8 mouse cellular contexts compared by ENCODE assay signal in the genomic region with DNA sequence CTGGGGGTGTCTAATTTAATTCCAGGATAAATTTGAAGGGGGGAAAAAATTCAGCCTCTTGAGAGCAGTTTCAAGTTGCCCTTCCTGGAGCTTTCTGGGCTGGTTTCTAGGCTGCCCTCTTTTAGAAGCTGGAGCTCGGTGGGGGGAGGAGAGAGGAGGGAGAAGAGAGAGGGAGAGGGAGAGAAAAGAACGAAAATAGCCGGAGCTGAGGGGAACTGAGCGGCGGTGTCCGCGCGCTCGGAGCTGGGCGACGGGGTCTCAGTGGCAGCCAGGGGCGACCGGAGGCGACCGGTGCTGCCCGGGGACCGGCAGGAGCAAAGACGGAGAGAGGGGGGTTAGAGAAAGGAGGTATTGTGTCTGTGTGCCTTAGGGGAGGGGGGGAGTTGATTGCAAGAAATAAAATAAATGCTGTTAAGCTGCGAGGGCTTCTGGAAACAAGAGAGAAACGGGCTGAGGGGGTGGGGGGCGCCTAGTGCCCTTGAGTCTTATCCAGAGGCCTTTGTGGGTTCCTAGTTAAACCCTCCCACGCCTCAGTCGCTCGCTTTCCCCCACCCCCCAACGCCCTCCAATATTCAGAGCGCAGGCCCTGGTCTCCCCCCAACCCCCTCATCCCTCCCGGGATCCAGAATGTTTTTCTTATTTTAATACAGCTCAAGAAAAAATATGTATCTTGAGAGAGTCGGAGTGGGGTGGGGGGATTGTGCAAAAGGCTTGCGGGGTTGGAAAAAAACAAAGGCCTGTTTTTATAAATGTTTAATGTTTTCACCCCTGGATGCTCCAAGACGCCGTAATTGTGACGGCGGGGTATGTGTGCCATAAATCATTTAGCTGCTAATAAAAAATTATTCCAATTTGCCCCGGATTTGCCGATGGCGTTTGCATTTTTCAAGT. TPM values are rescaled to one million over a fixed set of nuclear protein-coding genes. Genes with fewer than 3 reads are reported as not detected.
DNase-seq lines count a peak whose midpoint lies in the region; ATAC-seq and TF ChIP-seq lines count a peak whose summit lies in the region.

No protein-coding gene starts in this region.

- peak overlapping the region; percentile 100 for H3K27ac ChIP-seq in embryonic facial prominence, embryonic 12.5 days
- H3K27ac ChIP-seq in heart, embryonic 10.5 days, result peak overlapping the region; percentile 100
- H3K27ac ChIP-seq in limb, embryonic 14.5 days (replicated peaks; ENCODE audit: low read depth, low read length), result peak overlapping the region; percentile 100
- H3K27ac ChIP-seq in midbrain, postnatal 0 days (ENCODE audit: low read depth, low read length), result peak overlapping the region; percentile 100
- H3K27ac ChIP-seq in testis, adult 2 months (ENCODE audit: control insufficient read depth, insufficient read depth, low read depth, low read length), result peak overlapping the region; percentile 82

- TF ChIP-seq CTCF in midbrain, postnatal 0 days (IDR thresholded peaks at IDR 0.05), result no peak
- no peak for TF ChIP-seq CTCF in testis, adult 2 months (IDR thresholded peaks at IDR 0.05; ENCODE audit: control insufficient read depth, insufficient read depth, insufficient replicate concordance, low read depth, low read length)

- ATAC-seq in embryonic facial prominence, embryonic 12.5 days (ENCODE audit: insufficient number of reproducible peaks, insufficient read depth, low FRiP score, low TSS enrichment), result no peak
- peak; percentile 28 for ATAC-seq in limb, embryonic 14.5 days (ENCODE audit: low FRiP score, low read depth)
- peak; percentile 22; the same call in 1 of the 2 replicates for ATAC-seq in midbrain, postnatal 0 days (ENCODE audit: low FRiP score)

- peak overlapping the region; percentile 87 for H3K4me2 ChIP-seq in embryonic facial prominence, embryonic 12.5 days (replicated peaks)
- peak overlapping the region; percentile 97 for H3K4me2 ChIP-seq in limb, embryonic 14.5 days (replicated peaks; ENCODE audit: low read depth, low read length, severe bottlenecking)
- H3K4me2 ChIP-seq in midbrain, postnatal 0 days (ENCODE audit: low read depth, low read length, poor library complexity, severe bottlenecking), result peak overlapping the region; percentile 95

- WGBS in embryonic facial prominence, embryonic 12.5 days, result under 1% methylated on average over 36 of the region's 36 CpGs
- under 1% methylated on average over 36 of the region's 36 CpGs for WGBS in heart, embryonic 10.5 days
- WGBS in limb, embryonic 14.5 days, result under 1% methylated on average over 36 of the region's 36 CpGs
- under 1% methylated on average over 36 of the region's 36 CpGs for WGBS in midbrain, postnatal 0 days

- H3K4me3 ChIP-seq in embryonic facial prominence, embryonic 12.5 days, result peak overlapping the region; percentile 97
- H3K4me3 ChIP-seq in heart, embryonic 10.5 days, result peak overlapping the region; percentile 99
- H3K4me3 ChIP-seq in limb, embryonic 14.5 days (replicated peaks; ENCODE audit: low read length), result peak overlapping the region; percentile 98
- peak overlapping the region; percentile 98 for H3K4me3 ChIP-seq in midbrain, postnatal 0 days (ENCODE audit: low read depth, low read length)
- H3K4me3 ChIP-seq in testis, adult 2 months (ENCODE audit: control insufficient read depth, low read depth, low read length), result peak overlapping the region; percentile 69

- TF ChIP-seq POLR2A in limb, embryonic 14.5 days (IDR thresholded peaks at IDR 0.05; ENCODE audit: borderline replicate concordance, extremely low read depth, insufficient read depth, insufficient read length), result peak; percentile 70; the same call in 1 of the 2 replicates
- 0 out of 2 replicates have a peak, but pooled peaks have one; percentile 34 for TF ChIP-seq POLR2A in testis, adult 2 months (IDR thresholded peaks at IDR 0.05; ENCODE audit: control insufficient read depth, low read depth, low read length)

- 0 out of 2 replicates have a peak, but pooled peaks cover 4% of the 10 kb centered on the region for H3K36me3 ChIP-seq in embryonic facial prominence, embryonic 12.5 days
- H3K36me3 ChIP-seq in heart, embryonic 10.5 days, result peaks cover 6% of the 10 kb centered on the region
- H3K36me3 ChIP-seq in limb, embryonic 14.5 days (ENCODE audit: control insufficient read depth, insufficient read depth, low read length), result peaks cover 7% of the 10 kb centered on the region
- H3K36me3 ChIP-seq in midbrain, postnatal 0 days (ENCODE audit: insufficient read depth, low read length), result no peaks in the 10 kb centered on the region
- H3K36me3 ChIP-seq in testis, adult 2 months (ENCODE audit: control insufficient read depth, insufficient read depth, low read length), result no peaks in the 10 kb centered on the region

- peak overlapping the region; percentile 100 for H3K9ac ChIP-seq in embryonic facial prominence, embryonic 12.5 days
- peak overlapping the region; percentile 98 for H3K9ac ChIP-seq in limb, embryonic 14.5 days (ENCODE audit: low read depth, low read length, severe bottlenecking)
- H3K9ac ChIP-seq in midbrain, postnatal 0 days (replicated peaks; ENCODE audit: low read length, poor library complexity, severe bottlenecking), result peak overlapping the region; percentile 86

- peak; percentile 34 for DNase-seq in thymus, postnatal 4 days
- no peak for DNase-seq in thymus, postnatal 14 days
- DNase-seq in heart, embryonic 10.5 days (ENCODE audit: low spot score), result no peak
- peak; percentile 78 for DNase-seq in kidney, adult 9 months
- DNase-seq in limb, embryonic 14.5 days (ENCODE audit: low spot score), result peak; percentile 92
- DNase-seq in midbrain, postnatal 0 days (ENCODE audit: low spot score), result peak; percentile 95

- no peaks in the 10 kb centered on the region for H3K27me3 ChIP-seq in embryonic facial prominence, embryonic 12.5 days
- no peaks in the 10 kb centered on the region for H3K27me3 ChIP-seq in heart, embryonic 10.5 days (ENCODE audit: insufficient read depth, poor library complexity, severe bottlenecking)
- H3K27me3 ChIP-seq in limb, embryonic 14.5 days (ENCODE audit: control insufficient read depth, insufficient read depth, low read length), result no peaks in the 10 kb centered on the region
- no peaks in the 10 kb centered on the region for H3K27me3 ChIP-seq in midbrain, postnatal 0 days (ENCODE audit: insufficient read depth, low read length)
- no peaks in the 10 kb centered on the region; the same call in 1 of the 2 replicates for H3K27me3 ChIP-seq in testis, adult 2 months (ENCODE audit: control insufficient read depth, insufficient read depth, low read length)

- no peaks in the 10 kb centered on the region for H3K9me3 ChIP-seq in embryonic facial prominence, embryonic 12.5 days
- H3K9me3 ChIP-seq in heart, embryonic 10.5 days, result no peaks in the 10 kb centered on the region
- H3K9me3 ChIP-seq in limb, embryonic 14.5 days (ENCODE audit: control insufficient read depth, low read length), result no peaks in the 10 kb centered on the region
- H3K9me3 ChIP-seq in midbrain, postnatal 0 days (ENCODE audit: low read length), result no peaks in the 10 kb centered on the region

- H3K4me1 ChIP-seq in embryonic facial prominence, embryonic 12.5 days, result peaks cover 18% of the 10 kb centered on the region
- H3K4me1 ChIP-seq in heart, embryonic 10.5 days, result peaks cover 19% of the 10 kb centered on the region
- H3K4me1 ChIP-seq in limb, embryonic 14.5 days (ENCODE audit: control insufficient read depth, insufficient read depth, low read length), result peaks cover 13% of the 10 kb centered on the region
- H3K4me1 ChIP-seq in midbrain, postnatal 0 days (ENCODE audit: insufficient read depth, low read length), result peaks cover 18% of the 10 kb centered on the region
- peaks cover 17% of the 10 kb centered on the region for H3K4me1 ChIP-seq in testis, adult 2 months (ENCODE audit: control insufficient read depth, insufficient read depth, low read length)

RNA-seq across cellular contexts. Expression of gene Tnrc18, which starts 2.2 kb away (rescaled TPM):
- 61.0 and 65.5 TPM in 2 replicates for polyA plus RNA-seq in embryonic facial prominence, embryonic 12.5 days (2016; fragmentation: Nextera tagmentation; extraction: Ambion mirVana)
- 22.2 and 24.8 TPM in 2 replicates for polyA plus RNA-seq in heart, embryonic 10.5 days (2016; fragmentation: Nextera tagmentation; extraction: Ambion mirVana)
- polyA plus RNA-seq in limb, embryonic 14.5 days (2012; rRNA removed), result 61.1 and 85.3 TPM in 2 replicates
- polyA plus RNA-seq in limb, embryonic 14.5 days (2014; fragmentation: Nextera tagmentation; extraction: Ambion mirVana), result 46.6 and 55.7 TPM in 2 replicates
- total RNA-seq in midbrain, postnatal 0 days (2014; rRNA removed), result 114 and 142 TPM in 2 replicates
- polyA plus RNA-seq in midbrain, postnatal 0 days (2015; fragmentation: Nextera tagmentation; extraction: Ambion mirVana), result 17.4 and 19.4 TPM in 2 replicates
- polyA plus RNA-seq in testis, adult 2 months (2012; rRNA removed), result 35.9 and 39.9 TPM in 2 replicates

Comparison
In these comparisons a context has a peak if more than half of its experiments do, and no peak if none do; other contexts are left out.
1. DNase-seq: peak in thymus, postnatal 4 days (single experiment), kidney, adult 9 months (single experiment), limb, embryonic 14.5 days (single experiment) and midbrain, postnatal 0 days (single experiment); none in thymus, postnatal 14 days (single experiment) and heart, embryonic 10.5 days (single experiment).
2. Peak in every context shown above with its lines, with median percentiles within 50 percentile points of each other: H3K27ac ChIP-seq, H3K4me2 ChIP-seq, H3K4me3 ChIP-seq and H3K9ac ChIP-seq.